Mouse (Mus musculus): ENCODE measurements at regions not wholly inside any gene's neighbourhood (a gene's known extent, or its start where the extent isn't known, plus 50 kb on each side); places are given as distances from the start of the nearest gene placed in this dataset.

DNA sequence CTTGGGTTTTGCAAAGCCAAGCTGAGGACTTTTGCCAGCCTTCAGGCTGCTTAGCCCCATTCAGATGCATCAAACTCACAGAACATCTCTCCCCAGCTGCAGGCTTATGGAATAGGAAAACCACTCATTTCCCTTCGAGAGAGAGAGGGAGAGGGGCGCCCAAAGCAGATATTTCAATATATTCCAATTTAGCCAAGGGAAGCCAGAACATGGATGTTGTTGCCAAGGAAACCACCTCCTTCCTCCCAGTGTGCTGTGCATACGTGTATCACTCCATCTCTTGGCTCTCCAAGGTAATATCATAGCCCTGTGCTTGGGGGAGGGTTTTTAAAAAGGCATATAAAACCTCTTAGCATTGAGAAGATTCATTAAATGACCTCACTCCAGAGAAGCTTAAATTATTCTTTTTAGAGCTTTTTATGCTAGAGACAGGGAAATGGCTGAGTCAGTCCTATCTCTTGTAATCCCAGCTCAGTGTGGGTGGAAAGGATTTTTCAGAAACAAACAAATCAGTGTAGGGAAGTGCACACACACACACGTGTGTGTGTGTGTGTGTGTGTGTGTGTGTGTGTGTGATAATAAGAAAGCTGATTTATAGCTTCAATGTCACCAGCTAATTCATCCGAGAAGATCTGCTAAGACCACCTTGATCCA, 245.1 kb downstream of the Rps24 start:
- no peak for DNase-seq

DNA sequence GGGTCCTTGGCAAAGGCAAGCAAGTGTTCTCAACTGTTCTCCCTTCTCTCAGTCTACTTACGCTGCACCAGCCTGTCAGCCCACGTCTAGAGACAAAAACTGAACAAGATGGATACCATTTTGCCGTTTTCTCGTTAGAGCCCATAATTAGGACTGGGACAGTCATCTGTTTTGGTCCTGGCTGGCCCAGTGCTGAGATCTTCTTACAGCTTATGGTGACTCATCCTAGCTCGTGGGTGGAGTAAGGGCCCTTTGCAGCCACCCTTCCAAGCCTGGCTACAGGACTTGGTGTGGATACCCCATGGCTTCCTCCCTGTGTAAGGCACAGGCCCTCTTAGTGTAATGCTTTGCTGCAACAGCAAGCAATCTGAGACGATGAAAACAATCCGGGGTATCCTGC, 246.4 kb downstream of the Rps24 start:
- DNase-seq: no peak

DNA sequence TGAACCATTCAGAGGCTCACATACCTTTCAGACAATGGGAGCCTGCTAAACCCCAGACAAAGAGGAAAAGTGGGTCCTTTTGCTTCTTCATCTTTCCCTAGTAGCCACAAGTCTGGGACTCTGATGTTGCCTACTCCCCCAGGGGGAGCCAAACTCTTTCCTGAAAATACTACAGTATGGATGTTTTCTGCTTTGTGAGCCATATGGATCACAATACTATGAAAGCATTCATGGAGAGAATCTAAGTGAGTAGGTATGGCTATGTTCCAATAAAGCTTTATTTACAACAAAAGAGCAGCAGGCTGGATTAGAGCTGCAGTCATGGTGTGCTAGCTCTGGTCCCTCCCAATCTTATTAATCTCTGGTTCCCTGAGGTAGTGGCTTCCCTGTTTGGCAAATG, 251.9 kb downstream of the Rps24 start:
- no peak for DNase-seq

DNA sequence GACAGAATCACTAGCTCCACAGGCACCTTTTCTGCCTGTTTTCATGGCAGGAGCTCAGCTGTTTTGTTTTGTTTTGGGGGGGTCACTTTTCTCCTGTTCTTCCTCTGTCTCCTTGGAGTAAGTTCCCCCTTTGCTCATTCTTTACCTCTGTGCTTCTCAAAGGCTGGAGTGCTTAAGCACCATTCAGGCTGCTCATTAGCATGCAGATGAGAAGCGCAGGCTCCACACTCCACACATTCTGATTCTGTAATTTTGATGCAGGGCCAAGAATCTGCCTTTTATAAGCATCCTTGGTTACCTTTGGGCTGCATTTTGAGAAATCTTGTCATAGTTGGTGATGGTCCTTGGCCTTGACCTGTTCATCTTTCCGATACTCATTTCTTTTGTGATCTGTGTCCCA, 257.5 kb downstream of the Rps24 start:
- DNase-seq: no peak

DNA sequence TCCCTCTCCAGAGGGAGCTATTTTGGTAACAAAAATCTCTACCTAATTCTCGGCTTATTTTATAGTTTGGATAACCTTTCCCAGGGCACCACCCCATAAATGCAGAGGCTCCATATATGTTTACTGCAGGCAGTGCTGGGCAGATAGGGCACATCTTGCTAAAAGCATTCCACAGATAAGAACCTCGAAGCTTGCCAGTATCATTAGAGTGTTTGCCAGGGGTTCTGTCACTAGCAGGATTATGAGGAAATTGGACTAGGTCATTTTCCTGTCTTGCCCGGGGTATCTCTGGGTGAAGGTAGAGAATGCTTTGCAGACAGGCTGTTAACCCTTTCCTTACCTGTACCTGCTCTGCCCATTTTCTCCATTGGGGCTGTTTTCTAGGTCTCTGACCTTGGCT, 258.8 kb downstream of the Rps24 start:
- DNase-seq: no peak

DNA sequence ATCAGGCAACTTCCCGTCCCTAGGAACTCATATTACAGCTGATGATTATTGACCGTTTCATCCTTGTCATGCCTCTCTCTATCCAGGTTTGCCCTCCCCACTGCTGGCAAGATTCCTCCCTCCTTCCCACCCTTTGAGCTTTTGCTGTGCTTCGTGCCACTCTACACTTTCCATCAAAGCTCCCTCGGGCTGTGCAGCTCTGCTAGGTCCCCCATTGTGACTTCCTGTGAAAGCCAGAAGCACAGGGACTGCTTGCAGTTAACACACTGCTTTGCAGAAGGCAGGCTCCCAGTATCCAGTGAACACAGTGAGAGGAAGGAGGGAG, 260.5 kb downstream of the Rps24 start:
- DNase-seq: no peak

DNA sequence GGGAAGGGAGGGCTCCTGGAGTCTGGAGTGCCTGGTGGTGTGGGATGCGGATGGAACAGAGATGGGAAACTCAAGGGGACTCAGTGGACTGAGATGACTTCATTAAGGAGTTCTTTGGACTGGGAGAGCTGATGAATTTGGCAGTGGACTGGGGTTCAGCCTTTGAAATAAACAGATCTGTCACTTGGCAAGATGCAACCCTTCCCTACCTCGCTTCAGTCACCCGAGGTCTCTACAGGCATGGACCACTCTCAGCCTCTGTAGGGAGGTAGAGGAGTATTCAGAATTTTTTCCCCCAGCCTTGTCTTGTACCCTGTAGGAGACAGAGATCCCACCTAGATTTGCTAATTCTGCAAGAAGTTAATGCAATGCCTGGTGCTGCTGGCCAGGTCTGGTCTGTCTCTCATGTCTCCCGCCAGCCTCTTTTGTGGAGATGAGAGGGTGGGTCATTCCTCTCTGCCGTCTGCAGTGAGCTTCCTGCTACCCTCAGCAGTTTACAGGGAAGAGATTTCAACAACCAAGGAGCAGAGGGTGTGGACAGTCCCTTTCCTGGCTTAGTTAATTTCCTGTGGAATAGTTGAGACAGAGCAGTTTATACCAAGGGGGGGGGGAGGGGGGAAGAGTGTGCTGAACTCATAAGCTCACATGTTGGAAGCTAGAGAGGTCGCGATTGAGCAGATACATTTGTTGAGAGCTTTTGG, 261.0 kb downstream of the Rps24 start:
- no peak for DNase-seq

DNA sequence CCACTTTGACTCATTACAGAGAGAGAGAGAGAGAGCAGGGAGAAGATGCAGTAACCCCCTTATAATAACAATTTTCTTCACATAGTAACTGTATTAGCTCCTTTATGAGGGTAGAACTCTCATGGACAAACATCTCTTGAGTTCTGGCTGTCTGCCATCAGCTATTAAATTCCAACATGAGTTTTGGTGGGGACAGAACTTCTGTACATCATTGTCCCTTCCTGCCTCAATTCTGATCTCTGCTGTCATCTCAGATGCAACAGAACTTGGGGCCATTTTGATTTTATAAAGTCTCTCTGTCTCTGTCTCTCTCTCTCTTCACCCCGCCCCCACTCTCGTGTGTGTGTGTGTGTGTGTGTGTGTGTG, 261.6 kb downstream of the Rps24 start:
- no peak for DNase-seq

DNA sequence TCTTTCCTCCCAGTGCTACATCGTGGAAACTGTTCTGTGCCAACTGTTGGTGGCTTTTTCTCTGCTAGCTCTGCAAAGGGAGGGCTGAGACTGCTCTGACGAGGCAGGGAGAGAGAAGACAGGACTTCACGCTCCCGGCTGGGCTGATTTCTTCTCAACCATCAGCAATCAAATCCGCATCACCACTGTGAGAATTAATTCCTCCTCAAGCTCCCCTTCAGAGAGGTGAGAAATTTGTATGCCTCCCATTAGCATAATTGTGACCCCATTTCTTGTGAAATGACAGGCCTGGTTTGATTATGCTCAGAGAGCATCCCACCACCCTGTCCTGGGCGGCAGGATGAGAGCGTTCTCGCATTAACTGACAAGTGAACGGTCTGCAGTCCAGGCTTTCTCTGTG, 262.4 kb downstream of the Rps24 start:
- no peak for DNase-seq

DNA sequence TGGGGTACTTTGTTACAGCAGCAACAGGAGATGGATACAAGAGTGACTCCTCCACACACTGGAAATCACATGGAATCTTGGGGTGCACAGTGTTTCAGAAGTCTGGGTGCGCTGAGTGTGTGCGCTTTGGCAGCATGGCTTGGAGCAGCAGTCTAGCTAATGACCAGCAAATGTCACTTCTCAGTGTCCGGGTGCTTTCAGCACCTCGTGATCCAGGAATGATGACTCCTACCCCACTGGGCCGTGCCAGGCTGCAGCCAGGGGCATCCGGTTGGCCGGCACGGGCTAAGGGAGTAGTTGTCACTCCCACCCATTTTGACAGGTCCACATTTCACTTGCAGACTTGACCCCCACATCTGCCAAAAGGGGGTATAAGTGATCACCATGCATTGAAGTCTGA, 264.3 kb downstream of the Rps24 start:
- no peak for DNase-seq

DNA sequence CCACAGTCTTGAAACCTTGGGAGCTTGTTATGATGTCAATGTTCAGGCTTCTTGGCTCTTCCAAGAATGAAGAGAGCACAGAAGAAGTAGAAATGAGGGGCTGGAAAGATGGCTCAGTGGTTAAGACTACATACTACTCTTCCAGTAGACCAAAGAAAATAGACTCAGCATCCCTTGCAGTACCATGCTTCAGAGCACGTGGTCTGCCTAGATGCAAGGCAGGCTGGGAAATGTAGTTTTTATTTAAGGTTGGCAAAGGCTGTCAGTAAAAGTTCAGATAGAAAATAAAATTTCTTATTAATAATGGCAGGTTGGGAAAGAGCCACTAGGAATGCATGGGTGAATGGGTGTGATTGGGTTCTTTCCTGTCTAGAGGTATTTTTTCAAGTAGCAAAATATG, 267.8 kb downstream of the Rps24 start:
- no peak for DNase-seq

DNA sequence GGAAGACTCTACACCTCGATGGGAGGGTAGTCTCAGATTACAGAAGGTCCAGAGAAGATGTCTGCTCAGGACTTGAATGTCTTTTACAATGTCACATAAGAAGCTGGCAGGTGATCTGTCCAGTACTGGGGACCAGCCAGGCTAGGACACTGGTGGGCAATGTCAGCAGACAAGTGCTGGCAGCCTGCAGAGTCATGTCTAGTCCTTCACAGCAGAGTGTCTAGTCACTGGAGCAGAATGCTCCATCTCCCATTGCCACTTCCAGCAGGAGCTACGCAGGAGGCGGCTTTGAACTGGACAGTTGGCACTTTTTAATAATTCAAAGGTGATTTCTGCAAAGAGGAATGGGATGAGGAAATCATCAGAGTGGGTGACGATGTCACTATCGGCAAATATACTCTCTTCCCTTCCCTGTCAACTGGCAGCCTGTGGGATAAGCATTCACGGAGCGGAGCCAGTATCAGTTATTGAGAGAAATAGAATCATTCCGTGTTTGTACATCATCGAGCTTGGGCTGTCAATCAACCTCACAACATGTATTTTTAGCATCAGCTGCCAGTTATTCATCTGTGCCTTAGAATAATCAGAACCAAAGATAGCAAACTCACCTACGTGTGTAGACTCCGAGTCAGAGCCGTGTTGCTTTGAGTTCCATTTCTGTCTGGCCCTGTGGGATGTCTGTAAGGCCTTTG, 268.6 kb downstream of the Rps24 start:
- no peak for DNase-seq

DNA sequence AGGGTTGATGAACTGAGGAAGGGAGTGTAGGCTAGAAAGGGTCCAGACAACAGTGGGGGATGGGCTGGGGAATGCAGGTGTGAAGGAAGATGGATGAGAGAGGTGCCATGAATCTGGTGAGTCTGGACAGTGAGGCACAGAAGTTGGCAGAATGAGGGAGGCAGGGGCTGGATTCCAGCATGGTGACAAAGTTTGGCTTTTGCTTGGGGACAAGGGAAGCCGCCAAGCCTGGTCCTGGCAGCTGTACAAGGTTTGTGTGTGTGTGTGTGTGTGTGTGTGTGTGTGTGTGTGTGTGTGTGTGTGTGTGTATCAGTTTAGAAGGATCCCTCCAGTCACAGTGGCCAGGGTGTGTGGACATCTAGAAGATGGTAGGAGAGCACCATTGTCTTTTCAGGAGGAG, 270.4 kb downstream of the Rps24 start:
- no peak for DNase-seq

DNA sequence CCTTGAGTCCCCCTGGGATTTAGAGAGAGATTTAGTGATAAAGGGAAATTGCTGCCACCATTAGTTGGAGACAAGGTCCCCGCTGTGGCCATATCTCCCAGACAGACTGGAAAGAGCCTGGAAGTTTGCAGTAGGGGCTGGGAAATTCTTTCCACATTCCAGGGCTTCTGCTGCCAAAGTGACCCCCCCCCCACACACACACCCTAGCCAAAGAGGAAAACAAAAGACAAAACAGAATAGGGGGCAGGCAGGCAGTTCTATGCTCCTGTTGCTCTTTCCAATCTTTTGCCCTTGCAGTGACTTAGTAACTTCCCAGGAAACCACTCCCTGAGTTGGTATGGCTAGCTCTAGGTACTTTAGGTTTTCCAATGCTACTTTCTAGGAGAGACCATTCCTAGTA, 270.9 kb downstream of the Rps24 start:
- no peak for DNase-seq

DNA sequence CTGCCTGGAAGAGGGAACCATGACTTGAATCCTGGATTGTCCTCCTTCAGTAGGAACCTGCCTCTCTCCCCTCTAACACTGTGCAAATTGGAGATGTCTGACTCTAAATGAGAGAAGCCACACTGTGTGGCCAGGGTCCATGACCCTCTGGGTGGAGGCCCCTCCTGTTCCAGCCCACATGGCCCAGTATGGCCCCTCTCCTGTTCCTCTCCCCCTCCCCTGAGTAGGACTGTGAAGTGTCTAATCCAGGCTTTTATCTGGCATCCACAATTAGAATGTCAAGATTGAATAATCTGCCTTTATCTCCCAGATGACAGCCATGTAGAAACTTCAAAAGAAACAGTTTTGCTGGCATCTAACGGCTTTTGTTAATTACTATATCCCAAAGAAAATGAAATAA, 274.0 kb downstream of the Rps24 start:
- DNase-seq: no peak

DNA sequence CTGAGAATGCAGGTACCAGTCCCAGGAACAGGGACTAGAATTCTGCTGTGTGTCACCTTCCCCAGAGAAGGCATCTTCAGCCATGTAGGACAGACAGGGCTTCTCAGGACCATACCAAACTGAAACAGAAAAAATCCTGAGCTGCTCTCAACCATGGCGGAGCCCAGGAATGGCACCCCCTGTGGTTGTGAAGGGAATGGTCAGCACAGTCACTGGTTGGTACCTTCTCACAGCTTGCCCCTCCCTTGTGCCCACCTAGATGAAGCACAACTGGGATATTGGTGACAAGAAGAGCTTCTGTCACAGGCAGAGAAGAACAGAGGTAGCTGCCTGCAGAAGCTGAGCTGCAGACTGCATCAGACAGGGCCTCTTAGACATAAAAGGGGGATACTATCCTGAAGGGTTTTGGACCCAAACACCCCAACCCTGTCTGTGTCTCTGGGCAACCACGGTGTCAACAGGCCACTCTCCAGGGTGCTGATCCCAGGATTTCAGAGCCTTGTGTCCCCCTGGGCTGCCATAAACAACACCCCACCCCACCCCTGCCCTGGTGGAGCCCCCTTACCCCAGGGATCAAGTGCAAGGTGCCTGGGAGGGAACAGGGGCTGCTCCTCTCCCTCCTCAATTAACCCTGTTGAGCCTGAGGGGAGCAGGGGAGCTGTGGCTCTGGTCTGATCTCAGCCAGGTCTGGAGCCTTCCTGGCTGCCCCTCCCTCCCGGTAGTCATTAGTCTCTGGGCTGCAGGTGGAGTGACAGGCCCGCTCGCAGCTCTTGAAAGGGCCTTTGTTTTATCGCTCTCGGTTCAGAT, 275.7 kb downstream of the Rps24 start:
- DNase-seq: no peak

DNA sequence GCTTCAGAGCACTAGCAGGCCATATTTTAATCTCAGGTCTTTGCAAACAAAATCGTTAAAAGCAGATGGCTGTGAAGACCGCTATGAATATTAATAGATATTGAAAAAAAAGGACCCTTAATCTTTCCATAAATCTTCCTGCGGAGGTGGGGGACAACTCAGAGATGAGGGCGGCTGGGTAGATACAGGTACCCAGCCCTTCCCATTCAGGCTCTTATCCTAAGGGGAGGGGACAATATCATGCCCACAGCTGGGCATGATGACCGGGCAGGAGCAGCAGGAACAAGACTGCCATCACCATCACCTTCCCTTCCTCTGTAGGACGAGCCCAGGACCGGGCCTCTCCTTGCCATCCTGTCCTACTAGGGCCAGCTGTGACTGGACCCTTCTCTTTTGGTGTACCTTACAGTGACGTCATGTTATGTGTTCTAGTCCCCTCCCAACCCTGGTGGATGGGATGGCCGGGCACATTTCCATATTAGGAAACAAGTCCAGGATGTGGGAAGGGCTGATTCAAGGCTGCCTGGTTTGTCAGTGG, 276.4 kb downstream of the Rps24 start:
- no peak for DNase-seq

DNA sequence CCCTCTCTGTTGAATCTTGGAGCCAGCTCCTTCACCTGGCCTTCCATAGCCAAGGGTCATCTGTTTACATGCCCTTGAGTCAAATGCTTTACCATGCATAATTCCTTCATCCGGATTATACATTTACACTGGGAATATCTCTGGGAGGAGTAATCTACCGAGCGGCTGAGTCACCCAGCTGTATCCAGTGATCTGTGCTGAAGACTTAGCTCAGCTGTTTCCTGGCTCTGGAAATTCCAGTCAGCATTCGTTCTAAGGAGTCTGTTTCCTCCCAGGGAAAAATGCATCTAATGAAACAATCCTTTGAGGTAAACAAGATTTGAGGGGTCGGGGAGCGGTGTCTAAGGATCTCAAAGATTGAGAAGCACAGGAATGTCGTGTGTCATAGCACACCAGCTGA, 276.9 kb downstream of the Rps24 start:
- no peak for DNase-seq

DNA sequence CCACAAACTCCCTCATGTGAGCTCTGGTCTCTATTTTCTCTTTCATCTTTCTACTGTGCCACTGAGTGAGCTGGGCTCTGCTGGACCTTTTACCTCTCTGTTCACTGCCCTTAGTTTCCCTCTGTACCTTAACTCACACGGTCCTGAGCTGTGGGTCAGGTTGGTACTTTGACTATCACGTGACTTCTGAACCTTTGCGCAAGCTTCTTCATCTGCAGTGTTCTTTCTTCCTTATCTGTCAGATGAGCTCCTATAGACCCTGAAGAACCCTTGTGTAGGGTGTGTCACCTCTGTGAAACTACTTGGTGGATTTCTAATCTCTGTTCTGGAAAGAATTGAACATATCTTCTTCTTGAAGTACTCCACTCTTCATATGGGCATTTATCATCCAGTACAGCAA, 279.3 kb downstream of the Rps24 start:
- DNase-seq: no peak

DNA sequence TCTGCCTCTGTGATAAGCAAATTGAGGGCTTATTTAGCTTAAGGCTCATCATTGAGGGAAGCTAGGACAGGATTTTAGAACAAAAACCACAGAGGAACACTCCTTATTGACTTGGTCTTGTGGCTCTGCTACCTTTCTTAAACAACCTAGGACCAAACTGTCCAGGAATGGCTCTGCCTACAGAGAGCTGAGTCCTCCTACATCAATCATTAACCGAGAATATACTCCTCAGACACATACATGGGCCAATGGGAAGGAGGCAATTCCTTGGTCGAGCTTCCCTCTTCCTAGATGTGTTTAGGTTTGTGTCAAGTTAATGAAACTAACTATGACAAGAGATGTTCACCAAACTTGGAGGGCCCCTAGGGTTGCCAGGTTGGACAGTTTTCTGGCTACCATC, 279.8 kb downstream of the Rps24 start:
- DNase-seq: no peak

DNA sequence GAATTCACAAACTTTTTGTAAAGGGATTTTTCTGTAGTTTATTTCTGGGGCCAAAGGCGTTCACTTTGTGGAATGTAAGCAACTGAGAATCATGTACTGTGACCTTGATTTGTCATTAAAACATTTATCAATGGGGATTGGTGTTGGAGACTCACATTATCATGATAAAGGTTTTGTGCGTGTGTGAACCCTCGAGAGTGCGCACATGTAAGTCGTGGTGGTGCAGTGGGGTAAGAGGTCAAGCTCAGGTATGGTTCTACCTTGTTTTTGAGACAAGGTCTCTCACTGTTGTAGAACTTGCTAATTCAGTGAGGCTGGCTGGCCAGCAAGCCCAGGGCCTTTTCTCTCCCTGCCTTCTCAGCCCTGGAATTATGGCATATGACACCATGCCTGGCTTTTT, 280.4 kb downstream of the Rps24 start:
- no peak for DNase-seq

DNA sequence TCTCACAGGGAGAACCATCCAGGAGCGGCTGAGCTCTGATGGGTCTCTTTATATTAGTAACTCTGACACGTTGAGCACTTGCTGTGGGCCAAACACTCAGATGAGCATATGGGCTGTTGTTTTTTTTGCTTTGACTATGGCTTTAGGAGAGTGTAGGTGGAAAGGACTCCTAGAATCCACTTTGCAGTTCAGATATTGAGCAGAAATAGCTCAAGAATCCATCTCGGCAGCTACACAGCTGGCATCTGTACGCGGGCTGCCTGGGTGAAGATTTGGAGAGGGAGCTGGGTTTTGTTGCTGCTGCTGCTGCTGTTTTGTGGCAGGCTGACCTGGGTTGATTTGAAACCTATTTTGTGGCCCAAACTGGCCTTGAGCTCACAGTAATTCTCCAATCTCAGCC, 281.0 kb downstream of the Rps24 start:
- no peak for DNase-seq

DNA sequence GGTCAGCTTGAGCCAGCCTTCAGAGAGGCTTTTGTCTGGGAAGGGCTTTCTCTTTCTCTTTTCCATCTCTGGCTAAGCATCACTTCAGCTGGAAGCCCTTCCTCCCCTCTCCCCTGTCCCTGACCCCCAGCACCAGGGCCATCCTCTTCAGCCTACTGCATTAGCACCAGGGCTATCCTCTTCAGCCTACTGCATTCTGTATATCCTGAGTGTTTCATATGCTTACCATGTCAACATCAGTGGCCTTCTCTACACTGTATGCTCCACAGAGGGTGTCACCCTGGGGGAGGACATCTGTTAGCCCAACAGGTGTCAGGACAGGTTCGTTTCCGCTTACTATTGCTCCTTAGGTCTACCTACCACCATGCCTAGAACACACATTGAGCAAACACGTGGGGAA, 282.5 kb downstream of the Rps24 start:
- no peak for DNase-seq
